Mouse (Mus musculus) ES-E14 (cell line): ENCODE data around the gene Klhl41. TPM values are rescaled to one million over a fixed set of nuclear protein-coding genes. Genes with fewer than 3 reads are reported as not detected.

Experiments
- DNase-seq: peaks from one replicate; pipeline ENCODE4 v3.0.0-alpha.2; 2013; ENCODE audit warnings: low read depth, low spot score
- H3K27ac ChIP-seq: 2 replicates; pipeline ENCODE4 v1.5.1; 2012; ENCODE audit warnings: low read depth, mild to moderate bottlenecking, low read length, moderate library complexity, mixed read lengths; ENCODE audit not compliant: poor library complexity, insufficient read depth, severe bottlenecking
- H3K36me3 ChIP-seq: 2 replicates; pipeline ENCODE4 v1.6.1; 2012; ENCODE audit warnings: mild to moderate bottlenecking, low read length, moderate library complexity, mixed read lengths; ENCODE audit not compliant: control insufficient read depth, poor library complexity, insufficient read depth, severe bottlenecking
- H3K4me1 ChIP-seq, 2 experiments: fragments of 150-350 bp in 1 of 2; sonication (generic) in 1 of 2; 2 replicates each; pipeline ENCODE4 v1.6.1; 2012; ENCODE audit warnings: low read length in 2 of 2, mild to moderate bottlenecking in 1 of 2, mixed read lengths in 1 of 2; ENCODE audit not compliant: control insufficient read depth in 2 of 2, insufficient read depth in 2 of 2, poor library complexity in 1 of 2
- H3K4me3 ChIP-seq, 2 experiments: fragments of 150-350 bp in 1 of 2; sonication (generic) in 1 of 2; 2 replicates each; pipeline ENCODE4 v1.5.1; 2012; ENCODE audit warnings: low read length in 2 of 2, low read depth in 1 of 2, mild to moderate bottlenecking in 1 of 2, mixed read lengths in 1 of 2; ENCODE audit not compliant: insufficient read depth in 1 of 2, poor library complexity in 1 of 2, severe bottlenecking in 1 of 2
- H3K9ac ChIP-seq: 2 replicates; pipeline ENCODE4 v1.6.1; 2012; ENCODE audit warnings: low read depth, mild to moderate bottlenecking, low read length, mixed read lengths; ENCODE audit not compliant: poor library complexity, insufficient read depth, severe bottlenecking
- H3K9me3 ChIP-seq: fragments of 150-350 bp; sonication (generic); 2 replicates; pipeline ENCODE4 v1.6.1; 2012; ENCODE audit warnings: low read depth, mild to moderate bottlenecking, low read length; ENCODE audit not compliant: control insufficient read depth, insufficient read depth
- CHD2 ChIP-seq: IDR thresholded peaks from 2 replicates; pipeline ENCODE4 v1.6.1; 2014; ENCODE audit warnings: mild to moderate bottlenecking, low read depth, low read length, inconsistent platforms
- HCFC1 ChIP-seq: IDR thresholded peaks from 2 replicates; pipeline ENCODE4 v1.6.1; 2012; ENCODE audit warnings: low read length, inconsistent platforms, borderline replicate concordance; ENCODE audit not compliant: insufficient read depth
- MAFK ChIP-seq: IDR thresholded peaks from 2 replicates; pipeline ENCODE4 v1.6.1; 2014; ENCODE audit warnings: mild to moderate bottlenecking, low read depth, low read length, inconsistent platforms; ENCODE audit not compliant: insufficient read depth
- ZC3H11A ChIP-seq: IDR thresholded peaks from 2 replicates; pipeline ENCODE4 v1.6.1; 2012; ENCODE audit warnings: low read depth, mild to moderate bottlenecking, inconsistent platforms, low read length, borderline replicate concordance
- ZNF384 ChIP-seq: IDR thresholded peaks from 2 replicates; pipeline ENCODE4 v1.6.1; 2012; ENCODE audit warnings: low read depth, low read length, inconsistent platforms
- in situ Hi-C, 2 experiments: fragments of 600-800 bp; cut with MboI; formaldehyde crosslinking; loops; one replicate each; pipeline ENCODE4 v1.15.1; 2025; ENCODE audit warnings: low sequenced_read_pairs in 2 of 2, inconsistent platforms in 1 of 2; ENCODE audit not compliant: unreplicated experiment in 2 of 2
- total RNA-seq: library from RNA; depleted of rRNA; stranded (reverse); fragments of 300-350 nt; gene quantifications from 2 replicates; pipeline ENCODE4 v1.2.3, GENCODE M21; 2012

The Klhl41 gene
- total RNA-seq, 1 experiment, result 0.40 TPM

- Histone ChIP-seq H3K27ac (no peak overlapping the region), H3K9ac (no peak overlapping the region), H3K4me3 (no peak overlapping the region), H3K9me3 (no peaks in the 10 kb centered on the region), H3K4me1 (no peaks in the 10 kb centered on the region), H3K36me3 (peaks cover 8% of the 10 kb centered on the region)
- TF ChIP-seq HCFC1 (no peak), CHD2 (no peak), MAFK (no peak)
- in situ Hi-C loops, result no loop called here
- no peak for DNase-seq
These were observed 20.9 kb downstream of the Klhl41 start for GRCm38 (mm10) chr2:69690843-69691242.

- Histone ChIP-seq H3K4me1 (no peaks in the 10 kb centered on the region), H3K36me3 (peaks cover 10% of the 10 kb centered on the region), H3K4me3 (no peak overlapping the region), H3K9me3 (no peaks in the 10 kb centered on the region), H3K9ac (no peak overlapping the region), H3K27ac (no peak overlapping the region)
- in situ Hi-C loops, result no loop called here
- no peak for DNase-seq
- TF ChIP-seq HCFC1 (no peak), MAFK (0 out of 2 replicates have a peak, but pooled peaks have one; percentile 9)
These were observed 23.6 kb downstream of the Klhl41 start for GRCm38 (mm10) chr2:69693501-69693900.

GRCm38 (mm10) chr2:69700446-69700845 is 30.5 kb downstream of the Klhl41 start:
- Histone ChIP-seq H3K4me3 (no peak overlapping the region), H3K9ac (no peak overlapping the region), H3K36me3 (peaks cover 10% of the 10 kb centered on the region), H3K27ac (no peak overlapping the region), H3K4me1 (no peaks in the 10 kb centered on the region), H3K9me3 (no peaks in the 10 kb centered on the region)
- TF ChIP-seq ZC3H11A (no peak), CHD2 (no peak), MAFK (no peak), ZNF384 (no peak), HCFC1 (no peak)
- DNase-seq, result no peak
- in situ Hi-C loops, result no loop called here

GRCm38 (mm10) chr2:69712171-69712570 is 42.3 kb downstream of the Klhl41 start:
- no peak for DNase-seq
- no peak for TF ChIP-seq ZNF384
- Histone ChIP-seq H3K36me3 (peaks cover 4% of the 10 kb centered on the region), H3K9ac (no peak overlapping the region), H3K27ac (no peak overlapping the region), H3K4me3 (no peak overlapping the region), H3K9me3 (no peaks in the 10 kb centered on the region), H3K4me1 (0 out of 4 replicates have a peak, but pooled peaks cover 0 to 2% of the 10 kb centered on the region in 2 experiments)
- in situ Hi-C loops, result no loop called here

DNA sequence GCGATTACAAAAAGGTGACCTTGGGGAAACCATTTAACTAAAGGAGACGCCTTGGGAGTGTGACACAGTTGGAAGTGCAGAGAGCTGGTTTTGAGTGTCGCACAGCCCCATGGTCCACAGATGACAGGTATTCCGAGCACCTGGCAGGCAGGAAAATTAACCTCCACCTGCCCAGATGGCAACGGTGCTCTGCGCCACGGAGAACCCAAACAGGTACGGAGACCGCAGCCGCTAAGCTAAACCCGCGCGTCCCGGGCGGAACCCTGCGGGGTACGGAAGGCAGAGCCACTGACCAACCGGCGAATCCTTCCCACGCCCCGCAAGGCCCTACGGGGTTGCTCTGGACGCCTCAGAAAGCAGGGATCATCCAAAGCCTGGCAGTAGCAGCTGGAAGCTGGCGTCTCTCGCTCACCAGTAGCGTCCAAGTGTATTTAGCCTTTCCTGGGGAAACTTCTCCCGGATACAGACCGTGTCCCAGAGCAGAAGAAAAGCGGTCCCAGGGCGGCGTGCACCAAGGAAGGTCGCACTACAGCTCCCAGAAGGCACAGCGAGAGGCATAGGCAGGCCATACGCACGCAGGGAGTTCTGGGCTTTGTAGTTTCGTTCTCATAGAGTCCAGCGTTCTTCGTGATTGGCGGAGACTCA is 43.2 kb downstream of the Klhl41 start, which contains the start of gene Fastkd1:
Gene Fastkd1 (minus strand): TSS at position 536 of the 645 bp plus-strand sequence.
- Histone ChIP-seq H3K4me1 (0 out of 4 replicates have a peak, but pooled peaks cover 0 to 2% of the 10 kb centered on the region in 2 experiments), H3K9me3 (no peaks in the 10 kb centered on the region), H3K9ac (peak within 1 kb of the TSS; percentile 81), H3K36me3 (0 out of 2 replicates have a peak, but pooled peaks cover 3% of the 10 kb centered on the region), H3K27ac (peak within 1 kb of the TSS; percentile 26; the same call in 1 of the 2 replicates), H3K4me3 (peak within 1 kb of the TSS; percentile 93 to 98)
- DNase-seq, result peak; percentile 84
- TF ChIP-seq CHD2 (peak; percentile 35; the same call in 1 of the 2 replicates), HCFC1 (peak; percentile 99), ZNF384 (no peak)
- in situ Hi-C loops, result no loop called here
